In the genomic region with DNA sequence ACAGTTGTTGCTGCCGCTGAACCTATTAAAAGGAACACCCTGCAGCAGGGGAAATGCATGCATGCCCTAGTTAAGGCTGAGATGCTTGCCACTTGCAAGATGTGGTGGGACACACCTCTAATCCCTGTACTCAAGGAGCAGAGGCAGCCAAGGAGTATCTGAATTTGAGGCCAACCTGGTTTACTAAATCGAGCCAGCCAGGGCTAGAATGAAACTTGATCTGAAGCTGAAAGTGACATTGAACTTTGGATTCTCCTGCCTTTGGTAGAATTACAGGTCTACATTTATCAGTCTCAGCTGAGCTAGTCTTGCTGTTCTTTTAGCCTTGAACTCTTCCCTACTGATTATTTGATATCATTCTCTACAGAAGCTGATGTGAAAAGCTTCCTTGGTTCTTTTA, we compare ENCODE assay signal across 20 mouse cellular contexts.
DNase-seq lines count a peak whose midpoint lies in the region; ATAC-seq and TF ChIP-seq lines count a peak whose summit lies in the region.
"Had no signal": no experiment of that assay in that cellular context is flagged by ENCODE, and none has a peak within 500 bp of the region (broad histone marks: within the 10 kb centered on the region; RNA-seq: fewer than 3 reads in every experiment).

No protein-coding gene starts in this region.

- DNase-seq in gastrocnemius, adult 2 months, result peak; percentile 38
- DNase-seq in gastrocnemius, postnatal 36 days, result no peak
- no peak for DNase-seq in layer of hippocampus, adult 2 months (ENCODE audit: low spot score in 2 of 2)
- DNase-seq in layer of hippocampus, adult 9-10 months (ENCODE audit: low spot score), result no peak
- no peak for DNase-seq in stomach, postnatal 0 days (ENCODE audit: low spot score)
- DNase-seq in heart, embryonic 10.5 days (ENCODE audit: low spot score), result no peak
- DNase-seq: adrenal gland, postnatal 10 days; cerebellum, adult 11 months; cerebellum, adult 8-10 months; cerebellum, postnatal 14 days; embryo, embryonic 11 days; heart, adult 2 months; heart, postnatal 36 days had no signal

- TF ChIP-seq EP300 in stomach, postnatal 0 days (optimal IDR thresholded peaks at IDR 0.05), result no peak

- peak overlapping the region; percentile 79 for H3K27ac ChIP-seq in gastrocnemius, adult 2 months
- H3K27ac ChIP-seq in layer of hippocampus, adult 2 months, result 0 out of 2 replicates have a peak overlapping the region, but pooled peaks have one; percentile 24
- H3K27ac ChIP-seq in stomach, embryonic 16.5 days (ENCODE audit: low read length), result peak overlapping the region; percentile 38; the same call in 1 of the 2 replicates
- no peak overlapping the region; the same call in 1 of the 2 replicates for H3K27ac ChIP-seq in stomach, postnatal 0 days (replicated peaks)
- peak overlapping the region; percentile 38; the same call in 1 of the 2 replicates for H3K27ac ChIP-seq in small intestine, adult 2 months (ENCODE audit: insufficient read depth, low read depth, low read length)
- no peak overlapping the region for H3K27ac ChIP-seq in heart, embryonic 10.5 days
- H3K27ac ChIP-seq: embryonic facial prominence, embryonic 13.5 days; forebrain, embryonic 12.5 days; heart, adult 2 months; heart, embryonic 13.5 days had no signal

- no peak for TF ChIP-seq POLR2A in small intestine, adult 2 months (IDR thresholded peaks at IDR 0.05; ENCODE audit: low read depth, low read length)

- H3K9ac ChIP-seq in stomach, embryonic 16.5 days (ENCODE audit: low read length), result no peak overlapping the region
- H3K9ac ChIP-seq in stomach, postnatal 0 days (ENCODE audit: low read length), result no peak overlapping the region
- H3K9ac ChIP-seq: embryonic facial prominence, embryonic 13.5 days; forebrain, embryonic 12.5 days; heart, embryonic 13.5 days had no signal

- intact Hi-C loops in gastrocnemius, adult 2 months (cut with DNase I), result no loop called here
- intact Hi-C loops in gastrocnemius, postnatal 36 days (cut with DNase I), result no loop called here

- WGBS in stomach, embryonic 16.5 days, result 55% methylated on average over 2 of the region's 2 CpGs
- 59% methylated on average over 2 of the region's 2 CpGs for WGBS in stomach, postnatal 0 days
- WGBS in small intestine, adult 2 months, result 35% methylated on average over 2 of the region's 2 CpGs
- 84% methylated on average over 2 of the region's 2 CpGs for WGBS in heart, embryonic 10.5 days

- no peaks in the 10 kb centered on the region for H3K27me3 ChIP-seq in stomach, embryonic 16.5 days (ENCODE audit: control insufficient read depth, insufficient read depth, low read length)
- H3K27me3 ChIP-seq in stomach, postnatal 0 days (ENCODE audit: control insufficient read depth, insufficient read depth, low read length), result no peaks in the 10 kb centered on the region
- H3K27me3 ChIP-seq in small intestine, adult 2 months (ENCODE audit: control insufficient read depth, insufficient read depth, low read length), result no peaks in the 10 kb centered on the region
- H3K27me3 ChIP-seq in heart, embryonic 10.5 days (ENCODE audit: insufficient read depth, poor library complexity, severe bottlenecking), result no peaks in the 10 kb centered on the region
- H3K27me3 ChIP-seq: embryonic facial prominence, embryonic 13.5 days; forebrain, embryonic 12.5 days; heart, embryonic 13.5 days had no signal

- no peak for TF ChIP-seq CTCF in gastrocnemius, adult 2 months (IDR thresholded peaks at IDR 0.05)
- no peak for TF ChIP-seq CTCF in layer of hippocampus, adult 2 months (conservative IDR thresholded peaks at IDR 0.05)
- no peak for TF ChIP-seq CTCF in stomach, postnatal 0 days (IDR thresholded peaks at IDR 0.05; ENCODE audit: low read depth)
- TF ChIP-seq CTCF in small intestine, adult 2 months (IDR thresholded peaks at IDR 0.05; ENCODE audit: extremely low read depth, insufficient read length, insufficient replicate concordance, low read depth, low read length), result no peak

- no peak overlapping the region for H3K4me2 ChIP-seq in stomach, embryonic 16.5 days (ENCODE audit: low read depth, low read length)
- no peak overlapping the region for H3K4me2 ChIP-seq in stomach, postnatal 0 days (replicated peaks; ENCODE audit: low read depth)
- H3K4me2 ChIP-seq: embryonic facial prominence, embryonic 13.5 days; forebrain, embryonic 12.5 days; heart, embryonic 13.5 days had no signal

- no peaks in the 10 kb centered on the region for H3K9me3 ChIP-seq in stomach, embryonic 16.5 days (replicated peaks; ENCODE audit: control insufficient read depth, low read length)
- no peaks in the 10 kb centered on the region for H3K9me3 ChIP-seq in stomach, postnatal 0 days (ENCODE audit: control insufficient read depth, low read length)
- no peaks in the 10 kb centered on the region for H3K9me3 ChIP-seq in heart, embryonic 10.5 days
- H3K9me3 ChIP-seq: embryonic facial prominence, embryonic 13.5 days; forebrain, embryonic 12.5 days had no signal

- ATAC-seq in stomach, embryonic 16.5 days (ENCODE audit: insufficient read depth, low FRiP score), result no peak
- no peak for ATAC-seq in stomach, postnatal 0 days (ENCODE audit: low FRiP score, low TSS enrichment)
- ATAC-seq: forebrain, embryonic 16.5 days; hindbrain, embryonic 16.5 days had no signal

- no peaks in the 10 kb centered on the region for H3K36me3 ChIP-seq in stomach, embryonic 16.5 days (ENCODE audit: control insufficient read depth, insufficient read depth, low read length)
- no peaks in the 10 kb centered on the region for H3K36me3 ChIP-seq in stomach, postnatal 0 days (ENCODE audit: control insufficient read depth, insufficient read depth, low read length)
- peaks cover 7% of the 10 kb centered on the region for H3K36me3 ChIP-seq in small intestine, adult 2 months (ENCODE audit: control insufficient read depth, insufficient read depth, low read length)
- H3K36me3 ChIP-seq in heart, embryonic 10.5 days, result peaks cover 8% of the 10 kb centered on the region
- H3K36me3 ChIP-seq: embryonic facial prominence, embryonic 13.5 days; forebrain, embryonic 12.5 days had no signal

- peaks cover 5% of the 10 kb centered on the region for H3K4me1 ChIP-seq in stomach, embryonic 16.5 days (ENCODE audit: control insufficient read depth, insufficient read depth, low read length)
- 0 out of 2 replicates have a peak, but pooled peaks cover 3% of the 10 kb centered on the region for H3K4me1 ChIP-seq in stomach, postnatal 0 days (replicated peaks; ENCODE audit: control insufficient read depth, insufficient read depth)
- H3K4me1 ChIP-seq in small intestine, adult 2 months (ENCODE audit: control insufficient read depth, insufficient read depth, insufficient read length, low read length), result peaks cover 11% of the 10 kb centered on the region; the same call in 1 of the 2 replicates
- H3K4me1 ChIP-seq in heart, embryonic 10.5 days, result 0 out of 2 replicates have a peak, but pooled peaks cover 3% of the 10 kb centered on the region

- H3K4me3 ChIP-seq in gastrocnemius, adult 2 months, result peak overlapping the region; percentile 32; the same call in 1 of the 2 replicates
- no peak overlapping the region for H3K4me3 ChIP-seq in layer of hippocampus, adult 2 months
- H3K4me3 ChIP-seq in stomach, embryonic 16.5 days (replicated peaks; ENCODE audit: low read length), result no peak overlapping the region
- H3K4me3 ChIP-seq in stomach, postnatal 0 days (ENCODE audit: low read depth, low read length), result no peak overlapping the region
- H3K4me3 ChIP-seq in small intestine, adult 2 months (ENCODE audit: low read depth, low read length), result no peak overlapping the region
- no peak overlapping the region for H3K4me3 ChIP-seq in heart, embryonic 10.5 days
- H3K4me3 ChIP-seq: embryonic facial prominence, embryonic 13.5 days; forebrain, embryonic 12.5 days; heart, adult 2 months; heart, embryonic 13.5 days had no signal

Comparison
In these comparisons a context has a peak if more than half of its experiments do, and no peak if none do; other contexts are left out.
1. H3K27ac ChIP-seq: peak in gastrocnemius, adult 2 months (single experiment), layer of hippocampus, adult 2 months (single experiment), stomach, embryonic 16.5 days (single experiment) and small intestine, adult 2 months (single experiment); none in stomach, postnatal 0 days (single experiment) and heart, embryonic 10.5 days (single experiment).